Mouse (Mus musculus) MEL (cell line): ENCODE measurements around the gene Mtg2.

Experiments used
- CHD1 ChIP-seq: IDR thresholded peaks from 2 replicates; pipeline ENCODE4 v1.6.1; 2012; ENCODE audit warnings: low read depth, mild to moderate bottlenecking, inconsistent platforms, low read length, improper control_type of control experiment
- CTCF ChIP-seq, 3 experiments: IDR thresholded peaks in 2 of 3; conservative IDR thresholded peaks in 1 of 3; 2 replicates each; pipeline ENCODE4 v1.5.1; 2011 to 2012; ENCODE audit warnings: low read length in 3 of 3, low read depth in 2 of 3, mild to moderate bottlenecking in 2 of 3, improper control_type of control experiment in 1 of 3, inconsistent platforms in 1 of 3, mixed read lengths in 1 of 3, moderate library complexity in 1 of 3; ENCODE audit not compliant: control insufficient read depth in 1 of 3, insufficient read depth in 1 of 3, poor library complexity in 1 of 3, severe bottlenecking in 1 of 3
- ZNF384 ChIP-seq: IDR thresholded peaks from 2 replicates; pipeline ENCODE4 v1.6.1; 2012; ENCODE audit warnings: low read depth, mild to moderate bottlenecking, inconsistent platforms, low read length, improper control_type of control experiment

- TF ChIP-seq ZNF384 (no peak), CTCF (IDR thresholded peaks at IDR 0.05 in 2 of 3, conservative IDR thresholded peaks at IDR 0.05 in 1 of 3; ENCODE audit: control insufficient read depth in 1 of 3, insufficient read depth in 1 of 3, low read depth in 2 of 3, low read length in 3 of 3, poor library complexity in 1 of 3, severe bottlenecking in 1 of 3) (no peak), CHD1 (no peak)
Measured at GRCm38 (mm10) chr2:180090285-180090684, 19.9 kb downstream of the Mtg2 start.
